ENCODE assay signal across 21 mouse cellular contexts in the genomic region with DNA sequence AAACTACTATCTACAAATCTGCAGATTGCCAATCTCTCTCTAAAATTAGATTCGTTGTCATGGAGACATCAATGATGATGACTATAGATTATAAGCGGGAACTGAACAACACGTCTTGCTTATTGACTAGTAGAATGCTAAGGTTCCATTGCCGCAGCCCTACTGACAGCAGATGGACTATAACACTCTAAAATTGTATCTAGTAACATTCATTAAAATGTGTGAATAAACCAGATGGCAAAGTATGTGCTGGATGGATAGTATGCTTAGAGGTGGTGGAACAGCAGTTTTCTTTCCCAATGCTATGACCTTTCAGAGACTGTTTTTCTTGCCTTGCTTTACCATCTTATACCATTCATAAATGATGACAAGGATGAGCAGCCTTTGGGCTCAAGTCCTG.
DNase-seq lines count a peak whose midpoint lies in the region; ATAC-seq and TF ChIP-seq lines count a peak whose summit lies in the region.
"Had no signal": no experiment of that assay in that cellular context is flagged by ENCODE, and none has a peak within 500 bp of the region (broad histone marks: within the 10 kb centered on the region; RNA-seq: fewer than 3 reads in every experiment).

No protein-coding gene starts in this region.

- no peaks in the 10 kb centered on the region for H3K4me1 ChIP-seq in forebrain, embryonic 14.5 days (ENCODE audit: control insufficient read depth, insufficient read depth, low read length)
- H3K4me1 ChIP-seq in forebrain, embryonic 12.5 days = no peaks in the 10 kb centered on the region
- H3K4me1 ChIP-seq in forebrain, postnatal 0 days (ENCODE audit: insufficient read depth) = peaks cover 5% of the 10 kb centered on the region; the same call in 1 of the 2 replicates
- H3K4me1 ChIP-seq in kidney, embryonic 16.5 days (ENCODE audit: insufficient read depth, low read length) = no peaks in the 10 kb centered on the region
- H3K4me1 ChIP-seq: embryonic facial prominence, embryonic 13.5 days; embryonic facial prominence, embryonic 15.5 days had no signal

- H3K27me3 ChIP-seq in forebrain, embryonic 14.5 days (replicated peaks; ENCODE audit: control insufficient read depth, insufficient read depth, low read length) = no peaks in the 10 kb centered on the region
- no peaks in the 10 kb centered on the region for H3K27me3 ChIP-seq in forebrain, embryonic 12.5 days
- H3K27me3 ChIP-seq in forebrain, postnatal 0 days (ENCODE audit: insufficient read depth, low read length) = no peaks in the 10 kb centered on the region
- H3K27me3 ChIP-seq in kidney, embryonic 16.5 days (ENCODE audit: insufficient read depth, low read length) = no peaks in the 10 kb centered on the region
- H3K27me3 ChIP-seq: embryonic facial prominence, embryonic 13.5 days; embryonic facial prominence, embryonic 15.5 days had no signal

- 86% methylated on average over 4 of the region's 4 CpGs for WGBS in forebrain, embryonic 14.5 days
- WGBS in forebrain, embryonic 12.5 days = 93% methylated on average over 4 of the region's 4 CpGs
- WGBS in forebrain, postnatal 0 days = 63% methylated on average over 4 of the region's 4 CpGs
- 90% methylated on average over 4 of the region's 4 CpGs for WGBS in kidney, embryonic 16.5 days

- H3K9ac ChIP-seq in forebrain, embryonic 14.5 days (ENCODE audit: low read length) = no peak overlapping the region
- H3K9ac ChIP-seq in forebrain, embryonic 12.5 days = no peak overlapping the region
- H3K9ac ChIP-seq in forebrain, postnatal 0 days = no peak overlapping the region
- no peak overlapping the region for H3K9ac ChIP-seq in kidney, embryonic 16.5 days (replicated peaks; ENCODE audit: low read length)
- H3K9ac ChIP-seq: embryonic facial prominence, embryonic 13.5 days; embryonic facial prominence, embryonic 15.5 days had no signal

- no peak overlapping the region for H3K27ac ChIP-seq in forebrain, embryonic 14.5 days (ENCODE audit: low read depth, low read length)
- H3K27ac ChIP-seq in forebrain, embryonic 12.5 days = no peak overlapping the region
- H3K27ac ChIP-seq in layer of hippocampus, adult 2 months = 0 out of 2 replicates have a peak overlapping the region, but pooled peaks have one; percentile 36
- H3K27ac ChIP-seq in forebrain, postnatal 0 days (ENCODE audit: low read depth, low read length) = no peak overlapping the region
- H3K27ac ChIP-seq in kidney, embryonic 16.5 days (ENCODE audit: low read length) = no peak overlapping the region
- H3K27ac ChIP-seq: embryonic facial prominence, embryonic 13.5 days; embryonic facial prominence, embryonic 15.5 days had no signal

- H3K4me2 ChIP-seq in forebrain, embryonic 14.5 days (ENCODE audit: low read length) = no peak overlapping the region
- no peak overlapping the region for H3K4me2 ChIP-seq in forebrain, embryonic 12.5 days
- no peak overlapping the region for H3K4me2 ChIP-seq in forebrain, postnatal 0 days (ENCODE audit: low read depth)
- no peak overlapping the region for H3K4me2 ChIP-seq in kidney, embryonic 16.5 days (replicated peaks; ENCODE audit: low read depth, low read length)
- H3K4me2 ChIP-seq: embryonic facial prominence, embryonic 13.5 days; embryonic facial prominence, embryonic 15.5 days had no signal

- H3K36me3 ChIP-seq in forebrain, embryonic 14.5 days (ENCODE audit: control insufficient read depth, insufficient read depth, low read length) = no peaks in the 10 kb centered on the region
- no peaks in the 10 kb centered on the region for H3K36me3 ChIP-seq in forebrain, embryonic 12.5 days (replicated peaks)
- H3K36me3 ChIP-seq in forebrain, postnatal 0 days (ENCODE audit: insufficient read depth) = no peaks in the 10 kb centered on the region
- H3K36me3 ChIP-seq in kidney, embryonic 16.5 days (ENCODE audit: insufficient read depth, low read length) = no peaks in the 10 kb centered on the region
- H3K36me3 ChIP-seq: embryonic facial prominence, embryonic 13.5 days; embryonic facial prominence, embryonic 15.5 days had no signal

- peak; percentile 35 for DNase-seq in forebrain, embryonic 14.5 days (ENCODE audit: low spot score)
- no peak for DNase-seq in layer of hippocampus, adult 2 months (ENCODE audit: low spot score in 2 of 2)
- DNase-seq in layer of hippocampus, postnatal 14 days (ENCODE audit: low spot score in 2 of 2) = no peak
- peak; percentile 48 for DNase-seq in brain, embryonic 14.5 days (ENCODE audit: low read depth)
- DNase-seq in forebrain, postnatal 0 days = peak; percentile 32
- DNase-seq in kidney, adult 9 months = no peak
- DNase-seq: adrenal gland, adult 2 months; adrenal gland, postnatal 10 days; adrenal gland, postnatal 25 days; cerebellum, adult 11 months; cerebellum, adult 18-20 months; cerebellum, adult 8-10 months; cerebellum, adult 9-11 months; cerebellum, postnatal 14 days; cerebellum, postnatal 36 days; embryo, embryonic 11 days had no signal

- TF ChIP-seq CTCF in layer of hippocampus, adult 2 months (conservative IDR thresholded peaks at IDR 0.05) = no peak
- no peak for TF ChIP-seq CTCF in brain, embryonic 14.5 days (IDR thresholded peaks at IDR 0.05; ENCODE audit: borderline replicate concordance, extremely low read depth, insufficient read depth, insufficient read length)
- TF ChIP-seq CTCF in forebrain, postnatal 0 days (IDR thresholded peaks at IDR 0.05; ENCODE audit: low read depth) = no peak

- no peak overlapping the region for H3K4me3 ChIP-seq in forebrain, embryonic 14.5 days (ENCODE audit: low read depth, low read length)
- no peak overlapping the region for H3K4me3 ChIP-seq in forebrain, embryonic 12.5 days (replicated peaks)
- no peak overlapping the region for H3K4me3 ChIP-seq in layer of hippocampus, adult 2 months
- no peak overlapping the region for H3K4me3 ChIP-seq in forebrain, postnatal 0 days (ENCODE audit: low read depth, low read length)
- no peak overlapping the region for H3K4me3 ChIP-seq in kidney, embryonic 16.5 days (ENCODE audit: low read length)
- H3K4me3 ChIP-seq: embryonic facial prominence, embryonic 13.5 days; embryonic facial prominence, embryonic 15.5 days; erythroblast, embryonic 14.5 days had no signal

- no peak for ATAC-seq in forebrain, embryonic 14.5 days
- ATAC-seq in forebrain, embryonic 12.5 days (ENCODE audit: low FRiP score) = no peak
- peak; percentile 67 for ATAC-seq in forebrain, postnatal 0 days
- ATAC-seq in kidney, embryonic 16.5 days (ENCODE audit: low FRiP score, low TSS enrichment) = no peak

- no peak for TF ChIP-seq POLR2A in brain, embryonic 14.5 days (IDR thresholded peaks at IDR 0.05; ENCODE audit: borderline replicate concordance, extremely low read depth, insufficient read depth, insufficient read length, poor library complexity, severe bottlenecking)

- H3K9me3 ChIP-seq in forebrain, embryonic 14.5 days (replicated peaks; ENCODE audit: control insufficient read depth, low read length) = no peaks in the 10 kb centered on the region
- H3K9me3 ChIP-seq in forebrain, embryonic 12.5 days = no peaks in the 10 kb centered on the region
- H3K9me3 ChIP-seq in forebrain, postnatal 0 days (ENCODE audit: low read length) = no peaks in the 10 kb centered on the region
- H3K9me3 ChIP-seq in kidney, embryonic 16.5 days (ENCODE audit: low read length) = no peaks in the 10 kb centered on the region
- H3K9me3 ChIP-seq: embryonic facial prominence, embryonic 13.5 days; embryonic facial prominence, embryonic 15.5 days had no signal

Comparison
In these comparisons a context has a peak if more than half of its experiments do, and no peak if none do; other contexts are left out.
1. DNase-seq: peak in forebrain, embryonic 14.5 days (single experiment), brain, embryonic 14.5 days (single experiment) and forebrain, postnatal 0 days (single experiment); none in layer of hippocampus, adult 2 months (0 of 2), layer of hippocampus, postnatal 14 days (0 of 2) and kidney, adult 9 months (single experiment).